ENCODE assay signal across 20 mouse cellular contexts in genomic region chr2:18856461-18856860, GRCm38 (mm10).
DNase-seq lines count a peak whose midpoint lies in the region; TF ChIP-seq lines count a peak whose summit lies in the region.
"Had no signal": no experiment of that assay in that cellular context is flagged by ENCODE, and none has a peak within 500 bp of the region (broad histone marks: within the 10 kb centered on the region; RNA-seq: fewer than 3 reads in every experiment).

No protein-coding gene starts in this region.

- no peaks in the 10 kb centered on the region for H3K4me1 ChIP-seq in heart, adult 2 months (ENCODE audit: control insufficient read depth, insufficient read depth, low read length)

- no peak overlapping the region for H3K4me3 ChIP-seq in heart, adult 2 months
- H3K4me3 ChIP-seq: embryonic facial prominence, embryonic 15.5 days; heart, embryonic 15.5 days; hindbrain, embryonic 13.5 days had no signal

- TF ChIP-seq POLR2A in heart, adult 2 months (IDR thresholded peaks at IDR 0.05; ENCODE audit: insufficient read depth, low read depth, low read length), result no peak

- peak; percentile 26 for DNase-seq in adrenal gland, adult 2 months
- no peak for DNase-seq in adrenal gland, adult 18-20 months (ENCODE audit: low spot score in 2 of 2)
- DNase-seq in embryo, embryonic 10.5 days (ENCODE audit: low spot score), result peak; percentile 35
- no peak for DNase-seq in embryo, embryonic 9.5 days (ENCODE audit: extremely low spot score)
- DNase-seq in heart, adult 11 months, result peak; percentile 30
- no peak for DNase-seq in heart, adult 2 months
- peak; percentile 19 to 60 for DNase-seq in adrenal gland, postnatal 36 days
- DNase-seq in left cerebral cortex, adult 18-20 months (ENCODE audit: low spot score in 2 of 2), result no peak
- DNase-seq: cerebellum, adult 11-12 months; cerebellum, adult 9-10 months; cerebellum, postnatal 25 days; gastrocnemius, postnatal 36 days; heart, adult 18-20 months; heart, postnatal 14 days; kidney, adult 11 months; kidney, adult 9 months had no signal

- no peaks in the 10 kb centered on the region for H3K27me3 ChIP-seq in heart, adult 2 months (ENCODE audit: control insufficient read depth, insufficient read depth, low read length)
- H3K27me3 ChIP-seq: heart, embryonic 15.5 days had no signal

- H3K9ac ChIP-seq in heart, adult 2 months (ENCODE audit: low read depth, low read length), result no peak overlapping the region
- H3K9ac ChIP-seq: embryonic facial prominence, embryonic 15.5 days; heart, embryonic 15.5 days; hindbrain, embryonic 13.5 days had no signal

- H3K27ac ChIP-seq in heart, adult 2 months, result no peak overlapping the region
- H3K27ac ChIP-seq: embryonic facial prominence, embryonic 15.5 days; heart, embryonic 15.5 days; hindbrain, embryonic 13.5 days; hindbrain, postnatal 0 days had no signal

- intact Hi-C loops in heart, adult 2 months (cut with DNase I), result no loop called here

- H3K79me2 ChIP-seq in heart, adult 2 months (replicated peaks; ENCODE audit: control insufficient read depth, insufficient read depth, low read length), result no peaks in the 10 kb centered on the region

- no peaks in the 10 kb centered on the region for H3K36me3 ChIP-seq in heart, adult 2 months (ENCODE audit: control insufficient read depth, insufficient read depth, low read length)
- H3K36me3 ChIP-seq: embryonic facial prominence, embryonic 15.5 days; heart, embryonic 15.5 days; hindbrain, embryonic 13.5 days had no signal

- TF ChIP-seq EP300 in heart, adult 2 months (IDR thresholded peaks at IDR 0.05; ENCODE audit: insufficient read depth, low read depth, low read length), result no peak

- no peak for TF ChIP-seq CTCF in heart, adult 2 months (IDR thresholded peaks at IDR 0.05)

- 92% methylated on average over 13 of the region's 13 CpGs for WGBS in heart, adult 2 months

Comparison
In these comparisons a context has a peak if more than half of its experiments do, and no peak if none do; other contexts are left out.
1. DNase-seq: peak in adrenal gland, adult 2 months (single experiment), embryo, embryonic 10.5 days (single experiment), heart, adult 11 months (single experiment) and adrenal gland, postnatal 36 days (2 of 2); none in adrenal gland, adult 18-20 months (0 of 2), embryo, embryonic 9.5 days (single experiment), heart, adult 2 months (0 of 2) and left cerebral cortex, adult 18-20 months (0 of 2).